Mouse (Mus musculus) G1E (cell line): ENCODE results near the gene Spatc1l.
A peak's percentile ranks its signal among the peaks of the same experiment; 100 is the strongest.

Experiments used
- CTCF ChIP-seq: IDR thresholded peaks from 2 replicates; pipeline ENCODE4 v1.5.1; 2012; ENCODE audit warnings: low read depth, low read length, inconsistent platforms, mixed read lengths
- GATA1 ChIP-seq: IDR thresholded peaks from 2 replicates; pipeline ENCODE4 v1.6.1; 2012; ENCODE audit warnings: borderline replicate concordance, low read length, inconsistent platforms, mixed read lengths
- GATA2 ChIP-seq: IDR thresholded peaks from 2 replicates; pipeline ENCODE4 v1.6.1; 2012; ENCODE audit warnings: low read depth, low read length, inconsistent platforms, borderline replicate concordance
- POLR2AphosphoS5 ChIP-seq: IDR thresholded peaks from 2 replicates; pipeline ENCODE4 v1.6.1; 2012; ENCODE audit warnings: low read depth, low read length, inconsistent platforms; ENCODE audit not compliant: insufficient replicate concordance
- TAL1 ChIP-seq: conservative IDR thresholded peaks from 2 replicates; pipeline ENCODE4 v1.6.1; 2012; ENCODE audit warnings: low read depth, low read length, inconsistent platforms, mixed read lengths

GRCm38 (mm10) chr10:76512965-76513583 lies 49.0 kb upstream of the Spatc1l start:
- peak; percentile 90 for TF ChIP-seq CTCF
- no peak for TF ChIP-seq TAL1
- TF ChIP-seq GATA1: no peak
- no peak for TF ChIP-seq POLR2AphosphoS5
- TF ChIP-seq GATA2: no peak
